Mouse (Mus musculus) embryonic fibroblast, embryonic 13.5 days (primary cell): ENCODE data around the gene Rapgef1.

Experiments used
- CTCF ChIP-seq: IDR thresholded peaks from 2 replicates; pipeline ENCODE4 v1.5.1; 2011; ENCODE audit warnings: mild to moderate bottlenecking, control low read depth, low read length, moderate library complexity, borderline replicate concordance; ENCODE audit not compliant: insufficient read depth
- POLR2A ChIP-seq: IDR thresholded peaks from 2 replicates; pipeline ENCODE4 v1.6.1; 2011; ENCODE audit warnings: low read depth, mild to moderate bottlenecking, control low read depth, low read length, moderate library complexity

GRCm38 (mm10) chr2:29621163-29621562 is 1.6 kb downstream of the Rapgef1 start:
- TF ChIP-seq POLR2A (no peak), CTCF (no peak)
